22 mouse cellular contexts compared by ENCODE assay signal in genomic region chr10:96875676-96876075, GRCm38 (mm10).
DNase-seq lines count a peak whose midpoint lies in the region; ATAC-seq and TF ChIP-seq lines count a peak whose summit lies in the region.
"Had no signal": no experiment of that assay in that cellular context is flagged by ENCODE, and none has a peak within 500 bp of the region (broad histone marks: within the 10 kb centered on the region; RNA-seq: fewer than 3 reads in every experiment).

No protein-coding gene starts in this region.

- 56% methylated on average over 3 of the region's 3 CpGs for WGBS in liver, adult 2 months
- WGBS in limb, embryonic 15.5 days, result 86% methylated on average over 3 of the region's 3 CpGs
- WGBS in intestine, postnatal 0 days, result 53% methylated on average over 3 of the region's 3 CpGs

- DNase-seq in liver, adult 2 months (ENCODE audit: extremely low read depth, low read depth, low spot score), result peak; percentile 10
- no peak for DNase-seq in liver
- peak; percentile 75 for DNase-seq in 3T3-L1 (ENCODE audit: low read depth, low spot score)
- DNase-seq: adrenal gland, postnatal 14 days; cerebellum, adult 9-11 months; forebrain, postnatal 0 days; gastrocnemius, postnatal 25 days; heart, postnatal 4 days; kidney, adult 2 months; kidney, postnatal 10 days; retina, postnatal 1 day; right cerebral cortex, postnatal 4 days; thymus, postnatal 25 days had no signal

- ATAC-seq in limb, embryonic 15.5 days (ENCODE audit: insufficient number of reproducible peaks, low FRiP score, low TSS enrichment, low read depth), result no peak
- peak; percentile 49 for ATAC-seq in megakaryocyte, adult 5-6 weeks (ENCODE audit: poor library complexity, severe bottlenecking)
- no peak for ATAC-seq in intestine, postnatal 0 days
- ATAC-seq in erythroid progenitor cell, adult 5-6 weeks (replicated peaks; ENCODE audit: low FRiP score, poor library complexity, severe bottlenecking), result no peak
- ATAC-seq in CD4-positive, CD25-positive, alpha-beta regulatory T cell, adult 4 months, result no peak
- ATAC-seq: forebrain, postnatal 0 days; inflammation-experienced regulatory T-cells, adult 6 months; midbrain, embryonic 15.5 days had no signal

- H3K4me3 ChIP-seq in liver, adult 2 months (ENCODE audit: insufficient read depth, low read depth, low read length), result no peak overlapping the region
- H3K4me3 ChIP-seq in limb, embryonic 15.5 days, result no peak overlapping the region
- H3K4me3 ChIP-seq in intestine, postnatal 0 days (ENCODE audit: low read depth, low read length), result no peak overlapping the region
- H3K4me3 ChIP-seq: midbrain, embryonic 15.5 days; neural tube, embryonic 13.5 days had no signal

- no peak overlapping the region for H3K9ac ChIP-seq in liver, adult 2 months (ENCODE audit: low read depth, low read length)
- no peak overlapping the region for H3K9ac ChIP-seq in limb, embryonic 15.5 days
- no peak overlapping the region for H3K9ac ChIP-seq in intestine, postnatal 0 days (ENCODE audit: low read depth, low read length)
- H3K9ac ChIP-seq: forebrain, postnatal 0 days; hindbrain, embryonic 14.5 days; midbrain, embryonic 15.5 days; neural tube, embryonic 13.5 days had no signal

- H3K4me1 ChIP-seq in liver, adult 2 months (ENCODE audit: control insufficient read depth, insufficient read depth, low read length), result no peaks in the 10 kb centered on the region
- H3K4me1 ChIP-seq in limb, embryonic 15.5 days, result peaks cover 2% of the 10 kb centered on the region; the same call in 1 of the 2 replicates
- no peaks in the 10 kb centered on the region for H3K4me1 ChIP-seq in intestine, postnatal 0 days (replicated peaks; ENCODE audit: control insufficient read depth, insufficient read depth, low read length)
- H3K4me1 ChIP-seq: neural tube, embryonic 13.5 days had no signal

- no peaks in the 10 kb centered on the region for H3K36me3 ChIP-seq in liver, adult 2 months (ENCODE audit: control insufficient read depth, insufficient read depth, low read length)
- H3K36me3 ChIP-seq in limb, embryonic 15.5 days, result no peaks in the 10 kb centered on the region
- H3K36me3 ChIP-seq in intestine, postnatal 0 days (ENCODE audit: control insufficient read depth, insufficient read depth), result no peaks in the 10 kb centered on the region
- H3K36me3 ChIP-seq: midbrain, embryonic 15.5 days; neural tube, embryonic 13.5 days had no signal

- H3K9me3 ChIP-seq in limb, embryonic 15.5 days, result no peaks in the 10 kb centered on the region
- no peaks in the 10 kb centered on the region for H3K9me3 ChIP-seq in intestine, postnatal 0 days (ENCODE audit: control insufficient read depth)
- H3K9me3 ChIP-seq: midbrain, embryonic 15.5 days; neural tube, embryonic 13.5 days had no signal

- no peak overlapping the region for H3K4me2 ChIP-seq in limb, embryonic 15.5 days
- H3K4me2 ChIP-seq in intestine, postnatal 0 days (replicated peaks; ENCODE audit: low read depth), result no peak overlapping the region
- H3K4me2 ChIP-seq: hindbrain, embryonic 14.5 days; midbrain, embryonic 15.5 days; neural tube, embryonic 13.5 days had no signal

- no peaks in the 10 kb centered on the region for H3K79me2 ChIP-seq in liver, adult 2 months (ENCODE audit: control insufficient read depth, insufficient read depth, low read length)

- no peak for TF ChIP-seq CTCF in liver, adult 2 months (IDR thresholded peaks at IDR 0.05; ENCODE audit: low read depth, low read length)
- TF ChIP-seq CTCF in intestine, postnatal 0 days (IDR thresholded peaks at IDR 0.05; ENCODE audit: low read depth), result no peak

- TF ChIP-seq POLR2A in liver, adult 2 months (IDR thresholded peaks at IDR 0.05; ENCODE audit: extremely low read depth, insufficient read depth, low read length), result no peak

- no peaks in the 10 kb centered on the region for H3K27me3 ChIP-seq in liver, adult 2 months (ENCODE audit: control insufficient read depth, insufficient read depth, low read length)
- H3K27me3 ChIP-seq in limb, embryonic 15.5 days, result no peaks in the 10 kb centered on the region
- H3K27me3 ChIP-seq in intestine, postnatal 0 days (replicated peaks; ENCODE audit: control insufficient read depth, insufficient read depth, low read length), result no peaks in the 10 kb centered on the region
- H3K27me3 ChIP-seq: midbrain, embryonic 15.5 days; neural tube, embryonic 13.5 days had no signal

- no peak overlapping the region for H3K27ac ChIP-seq in liver, adult 2 months (replicated peaks; ENCODE audit: insufficient read depth, low read depth, low read length)
- 0 out of 2 replicates have a peak overlapping the region, but pooled peaks have one; percentile 39 for H3K27ac ChIP-seq in limb, embryonic 15.5 days
- no peak overlapping the region for H3K27ac ChIP-seq in intestine, postnatal 0 days (ENCODE audit: low read depth, low read length)
- H3K27ac ChIP-seq: hindbrain, embryonic 14.5 days; midbrain, embryonic 15.5 days; neural tube, embryonic 13.5 days had no signal
